Comparison of ENCODE assay signal across 8 mouse cellular contexts in the genomic region with DNA sequence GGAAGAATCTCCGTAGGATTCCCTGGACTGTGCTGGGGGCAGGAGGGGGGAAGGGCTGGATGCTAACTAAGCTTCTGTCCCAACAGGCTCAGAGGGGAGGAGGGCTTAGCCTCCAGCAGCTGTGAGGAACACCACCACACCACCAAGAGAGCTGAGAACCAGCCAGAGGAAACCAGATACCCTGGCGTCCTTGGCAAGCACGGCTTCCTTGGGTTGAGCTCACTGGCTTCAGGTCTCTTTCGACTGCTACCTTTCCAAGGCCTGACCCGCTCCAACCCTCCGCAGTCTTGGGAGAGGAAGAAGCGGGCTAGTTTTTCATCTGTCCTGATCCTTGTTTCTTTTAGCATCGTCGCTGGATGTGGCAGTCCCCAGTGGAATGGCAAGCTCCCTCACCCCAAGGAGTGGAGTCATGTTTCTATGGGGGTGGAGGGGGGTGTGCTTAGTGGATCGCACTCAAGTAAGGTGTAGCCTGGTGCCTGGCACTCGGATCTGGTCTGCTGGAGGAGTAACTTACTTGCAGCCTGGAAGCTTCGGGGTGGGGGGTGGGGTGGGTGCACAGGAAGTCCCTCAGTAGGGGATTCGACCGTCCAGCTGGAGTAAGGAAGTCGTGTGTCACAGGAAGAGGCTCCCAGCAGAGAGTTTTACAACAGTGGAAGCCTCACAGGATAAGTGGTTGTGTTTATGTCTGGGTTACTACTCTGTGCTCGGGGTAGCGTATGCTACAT. TPM values are rescaled to one million over a fixed set of nuclear protein-coding genes. Genes with fewer than 3 reads are reported as not detected.
DNase-seq lines count a peak whose midpoint lies in the region; ATAC-seq and TF ChIP-seq lines count a peak whose summit lies in the region.

No protein-coding gene starts in this region.

- 7% methylated on average over 17 of the region's 17 CpGs for WGBS in heart, embryonic 12.5 days
- 6% methylated on average over 17 of the region's 17 CpGs for WGBS in kidney, embryonic 16.5 days

- peak overlapping the region; percentile 18 for H3K4me3 ChIP-seq in ES-Bruce4 (ENCODE audit: low read depth, low read length)
- H3K4me3 ChIP-seq in heart, embryonic 12.5 days, result peak overlapping the region; percentile 11
- H3K4me3 ChIP-seq in kidney, embryonic 16.5 days (ENCODE audit: low read length), result peak overlapping the region; percentile 19
- H3K4me3 ChIP-seq in testis, adult 2 months (ENCODE audit: control insufficient read depth, low read depth, low read length), result 0 out of 2 replicates have a peak overlapping the region, but pooled peaks have one; percentile 9

- peak overlapping the region; percentile 51 for H3K27ac ChIP-seq in ES-Bruce4 (ENCODE audit: insufficient read depth, low read length)
- H3K27ac ChIP-seq in heart, embryonic 12.5 days (ENCODE audit: poor library complexity, severe bottlenecking), result peak overlapping the region; percentile 98
- H3K27ac ChIP-seq in kidney, embryonic 16.5 days (ENCODE audit: low read length), result peak overlapping the region; percentile 98
- H3K27ac ChIP-seq in testis, adult 2 months (ENCODE audit: control insufficient read depth, insufficient read depth, low read depth, low read length), result peak overlapping the region; percentile 33; the same call in 1 of the 2 replicates

- peak overlapping the region; percentile 12 for H3K9ac ChIP-seq in ES-Bruce4 (ENCODE audit: low read depth, poor library complexity, severe bottlenecking)
- peak overlapping the region; percentile 52 for H3K9ac ChIP-seq in heart, embryonic 12.5 days
- peak overlapping the region; percentile 57 for H3K9ac ChIP-seq in kidney, embryonic 16.5 days (replicated peaks; ENCODE audit: low read length)

- no peaks in the 10 kb centered on the region for H3K9me3 ChIP-seq in ES-Bruce4 (replicated peaks; ENCODE audit: control insufficient read depth, insufficient read depth, low read length, poor library complexity, severe bottlenecking)
- H3K9me3 ChIP-seq in heart, embryonic 12.5 days (replicated peaks), result no peaks in the 10 kb centered on the region
- no peaks in the 10 kb centered on the region for H3K9me3 ChIP-seq in kidney, embryonic 16.5 days (ENCODE audit: low read length)

- TF ChIP-seq CTCF in ES-Bruce4 (IDR thresholded peaks at IDR 0.05; ENCODE audit: low read depth, low read length), result no peak
- no peak for TF ChIP-seq CTCF in testis, adult 2 months (IDR thresholded peaks at IDR 0.05; ENCODE audit: control insufficient read depth, insufficient read depth, insufficient replicate concordance, low read depth, low read length)

- no peaks in the 10 kb centered on the region for H3K27me3 ChIP-seq in ES-Bruce4 (ENCODE audit: control insufficient read depth, insufficient read depth, low read length, poor library complexity, severe bottlenecking)
- no peaks in the 10 kb centered on the region for H3K27me3 ChIP-seq in heart, embryonic 12.5 days (replicated peaks)
- no peaks in the 10 kb centered on the region for H3K27me3 ChIP-seq in kidney, embryonic 16.5 days (ENCODE audit: insufficient read depth, low read length)
- no peaks in the 10 kb centered on the region for H3K27me3 ChIP-seq in testis, adult 2 months (ENCODE audit: control insufficient read depth, insufficient read depth, low read length)

- peaks cover 2% of the 10 kb centered on the region for H3K4me1 ChIP-seq in ES-Bruce4 (ENCODE audit: control insufficient read depth, insufficient read depth, low read length)
- H3K4me1 ChIP-seq in heart, embryonic 12.5 days (replicated peaks), result peaks cover 43% of the 10 kb centered on the region
- peaks cover 33% of the 10 kb centered on the region for H3K4me1 ChIP-seq in kidney, embryonic 16.5 days (ENCODE audit: insufficient read depth, low read length)
- H3K4me1 ChIP-seq in testis, adult 2 months (ENCODE audit: control insufficient read depth, insufficient read depth, low read length), result peaks cover 40% of the 10 kb centered on the region

- TF ChIP-seq POLR2A in ES-Bruce4 (IDR thresholded peaks at IDR 0.05; ENCODE audit: insufficient read depth, low read length), result no peak
- TF ChIP-seq POLR2A in testis, adult 2 months (IDR thresholded peaks at IDR 0.05; ENCODE audit: control insufficient read depth, low read depth, low read length), result no peak

- DNase-seq in embryo, embryonic 10.5 days (ENCODE audit: low spot score), result peak; percentile 68
- DNase-seq in lung, postnatal 25 days (ENCODE audit: low spot score), result peak; percentile 23
- DNase-seq in left cerebral cortex, adult 11 months (ENCODE audit: low spot score), result no peak

- H3K36me3 ChIP-seq in ES-Bruce4 (ENCODE audit: control insufficient read depth, insufficient read depth, low read length, poor library complexity, severe bottlenecking), result no peaks in the 10 kb centered on the region
- H3K36me3 ChIP-seq in heart, embryonic 12.5 days, result no peaks in the 10 kb centered on the region
- H3K36me3 ChIP-seq in kidney, embryonic 16.5 days (ENCODE audit: insufficient read depth, low read length), result no peaks in the 10 kb centered on the region
- no peaks in the 10 kb centered on the region for H3K36me3 ChIP-seq in testis, adult 2 months (ENCODE audit: control insufficient read depth, insufficient read depth, low read length)

- H3K4me2 ChIP-seq in heart, embryonic 12.5 days, result peak overlapping the region; percentile 82
- peak overlapping the region; percentile 83 for H3K4me2 ChIP-seq in kidney, embryonic 16.5 days (replicated peaks; ENCODE audit: low read depth, low read length)

- peak; percentile 11; the same call in 1 of the 2 replicates for ATAC-seq in heart, embryonic 12.5 days (ENCODE audit: insufficient number of reproducible peaks, low FRiP score)
- ATAC-seq in kidney, embryonic 16.5 days (ENCODE audit: low FRiP score, low TSS enrichment), result peak; percentile 20
- no peak for ATAC-seq in inflammation-experienced regulatory T-cells, adult 6 months

- TF ChIP-seq EP300 in ES-Bruce4 (IDR thresholded peaks at IDR 0.05; ENCODE audit: insufficient read depth, low read depth, low read length), result 0 out of 2 replicates have a peak, but pooled peaks have one; percentile 47

RNA-seq across cellular contexts. Expression of gene Ssbp3, which starts 2.6 kb away (rescaled TPM):
- 245 and 248 TPM in 2 replicates for polyA plus RNA-seq in ES-Bruce4 (2011; ENCODE audit: insufficient read depth, insufficient read length, low read depth, missing spikeins)
- polyA plus RNA-seq in heart, embryonic 12.5 days (2016; fragmentation: Nextera tagmentation; extraction: Ambion mirVana), result 101 and 105 TPM in 2 replicates
- polyA plus RNA-seq in kidney, embryonic 16.5 days (2015; fragmentation: Nextera tagmentation; extraction: Ambion mirVana), result 66.4 and 79.4 TPM in 2 replicates
- polyA plus RNA-seq in testis, adult 2 months (2012; rRNA removed), result 38.3 and 44.1 TPM in 2 replicates
- 10 to 100 TPM; 36.1 to 45.6 (median 43.4) TPM for polyA plus RNA-seq in inflammation-experienced regulatory T-cells, adult 6 months (2017; shearing (Covaris generic))

Comparison
In these comparisons a context has a peak if more than half of its experiments do, and no peak if none do; other contexts are left out.
1. H3K27ac ChIP-seq: peak in every context shown above with its lines; median percentile 98 in heart, embryonic 12.5 days; 98 in kidney, embryonic 16.5 days; 51 in ES-Bruce4; 33 in testis, adult 2 months.